Comparison of ENCODE assay signal across 8 mouse cellular contexts in the genomic region with DNA sequence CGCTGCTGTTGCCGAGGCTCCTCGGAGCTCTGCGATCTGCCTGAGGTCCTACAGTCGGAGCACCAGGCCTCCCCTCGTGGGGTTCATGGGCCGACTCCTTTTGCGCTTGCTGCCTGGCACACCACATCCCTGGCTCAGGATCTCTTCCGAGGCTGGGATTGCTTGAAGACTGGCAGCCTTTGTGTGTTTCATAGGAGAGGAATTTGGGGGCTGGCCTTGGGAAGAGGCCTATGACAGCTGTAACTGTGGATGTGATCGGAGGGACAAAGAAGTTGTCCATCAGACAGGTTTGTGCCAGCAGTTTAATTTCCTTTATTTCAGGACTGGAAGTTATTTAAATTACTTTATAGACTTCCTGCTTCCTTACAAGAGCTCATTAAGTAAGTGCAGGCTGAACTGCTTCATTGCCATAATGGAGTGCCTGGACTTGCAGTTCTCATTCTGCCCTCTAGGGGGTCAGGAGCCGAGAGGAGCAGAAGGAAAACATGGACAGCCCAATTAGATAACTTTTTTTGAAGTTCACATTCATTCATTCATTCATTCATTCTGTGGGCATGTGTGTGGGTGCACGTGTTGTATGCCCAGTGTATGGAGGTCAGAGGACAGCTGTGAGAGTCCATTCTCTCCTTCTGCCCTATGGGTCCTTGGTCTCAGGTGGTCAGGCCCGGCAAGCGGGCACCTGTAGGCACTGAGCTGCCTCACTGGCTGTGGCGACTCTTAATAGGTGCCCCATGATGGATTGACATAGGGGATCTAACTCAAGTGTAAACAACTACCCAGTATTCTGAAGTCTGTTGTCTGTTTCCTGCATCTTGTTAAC.
DNase-seq lines count a peak whose midpoint lies in the region; ATAC-seq and TF ChIP-seq lines count a peak whose summit lies in the region.

No protein-coding gene starts in this region.

- intact Hi-C loops in left cerebral cortex, postnatal 14 days (cut with DNase I): no loop called here

- H3K9ac ChIP-seq in hindbrain, embryonic 16.5 days (ENCODE audit: low read depth, low read length): no peak overlapping the region
- H3K9ac ChIP-seq in hindbrain, embryonic 12.5 days: no peak overlapping the region
- H3K9ac ChIP-seq in midbrain, embryonic 13.5 days (replicated peaks): peak overlapping the region; percentile 24; the same call in 1 of the 2 replicates
- peak overlapping the region; percentile 19; the same call in 1 of the 2 replicates for H3K9ac ChIP-seq in stomach, embryonic 16.5 days (ENCODE audit: low read length)

- 59% methylated on average over 15 of the region's 15 CpGs for WGBS in hindbrain, embryonic 10.5 days
- WGBS in hindbrain, embryonic 16.5 days: 58% methylated on average over 15 of the region's 15 CpGs
- WGBS in bone marrow, adult 2 months: 80% methylated on average over 15 of the region's 15 CpGs
- WGBS in hindbrain, embryonic 12.5 days: 49% methylated on average over 15 of the region's 15 CpGs
- WGBS in midbrain, embryonic 13.5 days: 47% methylated on average over 15 of the region's 15 CpGs
- 63% methylated on average over 15 of the region's 15 CpGs for WGBS in stomach, embryonic 16.5 days

- ATAC-seq in hindbrain, embryonic 16.5 days: no peak
- peak; percentile 80 for ATAC-seq in erythroblast, adult 5-6 weeks (replicated peaks; ENCODE audit: low FRiP score, poor library complexity, severe bottlenecking)
- ATAC-seq in hindbrain, embryonic 12.5 days (ENCODE audit: low FRiP score): peak; percentile 36
- ATAC-seq in midbrain, embryonic 13.5 days: peak; percentile 53; the same call in 1 of the 2 replicates
- ATAC-seq in stomach, embryonic 16.5 days (ENCODE audit: insufficient read depth, low FRiP score): no peak; the same call in 1 of the 2 replicates

- no peaks in the 10 kb centered on the region for H3K9me3 ChIP-seq in hindbrain, embryonic 10.5 days
- H3K9me3 ChIP-seq in hindbrain, embryonic 16.5 days (ENCODE audit: control insufficient read depth, low read length): no peaks in the 10 kb centered on the region
- H3K9me3 ChIP-seq in hindbrain, embryonic 12.5 days (replicated peaks): no peaks in the 10 kb centered on the region
- no peaks in the 10 kb centered on the region for H3K9me3 ChIP-seq in midbrain, embryonic 13.5 days
- H3K9me3 ChIP-seq in stomach, embryonic 16.5 days (replicated peaks; ENCODE audit: control insufficient read depth, low read length): no peaks in the 10 kb centered on the region

- peak; percentile 62 for TF ChIP-seq CTCF in bone marrow, adult 2 months (IDR thresholded peaks at IDR 0.05; ENCODE audit: control insufficient read depth, insufficient read depth, low read length)

- H3K36me3 ChIP-seq in hindbrain, embryonic 10.5 days: no peaks in the 10 kb centered on the region
- no peaks in the 10 kb centered on the region for H3K36me3 ChIP-seq in hindbrain, embryonic 16.5 days (ENCODE audit: control insufficient read depth, insufficient read depth, low read length)
- H3K36me3 ChIP-seq in hindbrain, embryonic 12.5 days: no peaks in the 10 kb centered on the region
- H3K36me3 ChIP-seq in midbrain, embryonic 13.5 days: no peaks in the 10 kb centered on the region
- H3K36me3 ChIP-seq in stomach, embryonic 16.5 days (ENCODE audit: control insufficient read depth, insufficient read depth, low read length): no peaks in the 10 kb centered on the region

- no peak for TF ChIP-seq POLR2A in bone marrow, adult 2 months (IDR thresholded peaks at IDR 0.05; ENCODE audit: borderline replicate concordance, control insufficient read depth, low read depth, low read length)

- no peaks in the 10 kb centered on the region for H3K27me3 ChIP-seq in hindbrain, embryonic 10.5 days (ENCODE audit: insufficient read depth, poor library complexity, severe bottlenecking)
- no peaks in the 10 kb centered on the region; the same call in 1 of the 2 replicates for H3K27me3 ChIP-seq in hindbrain, embryonic 16.5 days (replicated peaks; ENCODE audit: control insufficient read depth, insufficient read depth, low read length)
- no peaks in the 10 kb centered on the region for H3K27me3 ChIP-seq in hindbrain, embryonic 12.5 days
- H3K27me3 ChIP-seq in midbrain, embryonic 13.5 days: no peaks in the 10 kb centered on the region
- no peaks in the 10 kb centered on the region for H3K27me3 ChIP-seq in stomach, embryonic 16.5 days (ENCODE audit: control insufficient read depth, insufficient read depth, low read length)

- DNase-seq in hindbrain, embryonic 10.5 days (ENCODE audit: low spot score): peak; percentile 71
- DNase-seq in left cerebral cortex, postnatal 14 days (ENCODE audit: low spot score in 2 of 2): peak; percentile 53 to 60

- H3K4me1 ChIP-seq in hindbrain, embryonic 10.5 days (replicated peaks): peaks cover 90% of the 10 kb centered on the region
- H3K4me1 ChIP-seq in hindbrain, embryonic 16.5 days (ENCODE audit: control insufficient read depth, insufficient read depth, low read depth, low read length): peaks cover 18% of the 10 kb centered on the region
- H3K4me1 ChIP-seq in bone marrow, adult 2 months (ENCODE audit: control insufficient read depth, insufficient read depth, low read length): no peaks in the 10 kb centered on the region
- H3K4me1 ChIP-seq in hindbrain, embryonic 12.5 days: peaks cover 72% of the 10 kb centered on the region
- H3K4me1 ChIP-seq in midbrain, embryonic 13.5 days (replicated peaks): peaks cover 92% of the 10 kb centered on the region
- peaks cover 45% of the 10 kb centered on the region for H3K4me1 ChIP-seq in stomach, embryonic 16.5 days (ENCODE audit: control insufficient read depth, insufficient read depth, low read length)

- no peak overlapping the region for H3K4me2 ChIP-seq in hindbrain, embryonic 16.5 days (ENCODE audit: low read length)
- H3K4me2 ChIP-seq in hindbrain, embryonic 12.5 days (replicated peaks): 0 out of 2 replicates have a peak overlapping the region, but pooled peaks have one; percentile 8
- H3K4me2 ChIP-seq in midbrain, embryonic 13.5 days (replicated peaks): peak overlapping the region; percentile 12; the same call in 1 of the 2 replicates
- no peak overlapping the region for H3K4me2 ChIP-seq in stomach, embryonic 16.5 days (ENCODE audit: low read depth, low read length)

- H3K27ac ChIP-seq in hindbrain, embryonic 10.5 days: peak overlapping the region; percentile 81
- no peak overlapping the region; the same call in 1 of the 2 replicates for H3K27ac ChIP-seq in hindbrain, embryonic 16.5 days (ENCODE audit: low read depth, low read length)
- no peak overlapping the region for H3K27ac ChIP-seq in bone marrow, adult 2 months (ENCODE audit: control insufficient read depth, insufficient read depth, low read depth, low read length, poor library complexity)
- H3K27ac ChIP-seq in hindbrain, embryonic 12.5 days: peak overlapping the region; percentile 56
- H3K27ac ChIP-seq in midbrain, embryonic 13.5 days: peak overlapping the region; percentile 67
- peak overlapping the region; percentile 70 for H3K27ac ChIP-seq in stomach, embryonic 16.5 days (ENCODE audit: low read length)

- H3K4me3 ChIP-seq in hindbrain, embryonic 10.5 days: no peak overlapping the region
- no peak overlapping the region for H3K4me3 ChIP-seq in hindbrain, embryonic 16.5 days (ENCODE audit: low read length)
- H3K4me3 ChIP-seq in bone marrow, adult 2 months (replicated peaks; ENCODE audit: control insufficient read depth, low read depth, low read length): no peak overlapping the region
- H3K4me3 ChIP-seq in hindbrain, embryonic 12.5 days: no peak overlapping the region
- no peak overlapping the region for H3K4me3 ChIP-seq in midbrain, embryonic 13.5 days (replicated peaks)
- H3K4me3 ChIP-seq in stomach, embryonic 16.5 days (replicated peaks; ENCODE audit: low read length): no peak overlapping the region

Comparison
In these comparisons a context has a peak if more than half of its experiments do, and no peak if none do; other contexts are left out.
1. H3K27ac ChIP-seq: peak in hindbrain, embryonic 10.5 days (single experiment), hindbrain, embryonic 12.5 days (single experiment), midbrain, embryonic 13.5 days (single experiment) and stomach, embryonic 16.5 days (single experiment); none in hindbrain, embryonic 16.5 days (single experiment) and bone marrow, adult 2 months (single experiment).
2. ATAC-seq: peak in erythroblast, adult 5-6 weeks (single experiment), hindbrain, embryonic 12.5 days (single experiment) and midbrain, embryonic 13.5 days (single experiment); none in hindbrain, embryonic 16.5 days (single experiment) and stomach, embryonic 16.5 days (single experiment).
3. H3K4me2 ChIP-seq: peak in hindbrain, embryonic 12.5 days (single experiment) and midbrain, embryonic 13.5 days (single experiment); none in hindbrain, embryonic 16.5 days (single experiment) and stomach, embryonic 16.5 days (single experiment).
4. H3K9ac ChIP-seq: peak in midbrain, embryonic 13.5 days (single experiment) and stomach, embryonic 16.5 days (single experiment); none in hindbrain, embryonic 16.5 days (single experiment) and hindbrain, embryonic 12.5 days (single experiment).